Mouse (Mus musculus) cerebellum, adult 11-12 months (tissue): ENCODE data around the gene Odam.

Source experiments
- DNase-seq: peaks from one replicate; pipeline ENCODE4 v3.0.0; 2022

The Odam gene

GRCm38 (mm10) chr5:87884729-87885128, at the start of gene Odam:
Gene Odam (plus strand): TSS chr5:87885029.
- DNase-seq, result no peak

GRCm38 (mm10) chr5:87855136-87855716, 29.6 kb upstream of the Odam start:
- DNase-seq, result no peak

- peak; percentile 42 for DNase-seq
Measured at GRCm38 (mm10) chr5:87870084-87870483, 14.7 kb upstream of the Odam start.

- no peak for DNase-seq
Measured at GRCm38 (mm10) chr5:87871423-87871822, 13.4 kb upstream of the Odam start.

GRCm38 (mm10) chr5:87925372-87925771, 40.5 kb downstream of the Odam start, which contains the start of gene Csn3:
Gene Csn3 (plus strand): TSS chr5:87925579.
- DNase-seq, result no peak

- DNase-seq, result no peak
Measured at GRCm38 (mm10) chr5:87931603-87932002, 46.8 kb downstream of the Odam start.

GRCm38 (mm10) chr5:87940752-87941151, 55.9 kb downstream of the Odam start:
- DNase-seq, result no peak

- DNase-seq, result no peak
Measured at GRCm38 (mm10) chr5:87942515-87942914, 57.7 kb downstream of the Odam start.
